Mouse (Mus musculus) monocyte, adult 5-6 weeks (primary cell): ENCODE data around the gene Ogn. TPM values are rescaled to one million over a fixed set of nuclear protein-coding genes. Genes with fewer than 3 reads are reported as not detected.
A peak's percentile ranks its signal among the peaks of the same experiment; 100 is the strongest.
"Not testable (repeated sequence)": the region's sequence is repeated elsewhere in the genome, so short reads cannot be mapped to it uniquely, and the experiment has no call there.

ENCODE experiments used
- ATAC-seq: fragments of 153-309, 156-312 bp; replicated peaks from 2 replicates; pipeline ENCODE4 v1.8.0; 2017; ENCODE audit warnings: mild to moderate bottlenecking; ENCODE audit not compliant: low TSS enrichment, insufficient number of reproducible peaks, severe bottlenecking, poor library complexity, low FRiP score
- total RNA-seq: library from RNA; stranded (forward); fragments of 200-1000, 200-491, 200-594 nt; gene quantifications from 3 replicates; pipeline ENCODE4 v1.2.3, GENCODE M21; 2017

The Ogn gene
- total RNA-seq = not detected in 3 replicates

DNA sequence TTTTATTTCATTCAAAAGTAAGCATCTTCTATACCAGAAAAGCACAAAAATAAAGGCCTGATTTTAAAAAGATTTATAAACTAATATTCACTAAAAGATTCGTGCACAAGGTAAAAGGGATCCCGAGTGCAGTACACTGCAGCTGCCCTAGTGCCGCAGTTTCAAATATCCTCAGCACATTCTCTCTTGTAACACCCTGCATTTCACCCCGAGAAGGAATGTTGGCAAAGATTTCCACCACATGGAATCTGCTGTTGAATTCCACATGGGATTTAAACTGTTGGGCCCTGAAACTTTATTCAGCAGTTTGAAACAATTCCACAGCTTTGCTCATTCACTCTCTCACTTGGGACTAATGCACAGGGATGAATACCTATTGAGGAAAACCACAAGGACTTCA lies at the start of gene Ogn:
Gene Ogn (plus strand): TSS at position 333 of the 400 bp plus-strand sequence.
- no peak for ATAC-seq

GRCm38 (mm10) chr13:49559185-49559584 lies 48.7 kb upstream of the Ogn start:
- no peak for ATAC-seq

GRCm38 (mm10) chr13:49560886-49561285 lies 47.0 kb upstream of the Ogn start:
- no peak for ATAC-seq

GRCm38 (mm10) chr13:49564347-49564746 lies 43.5 kb upstream of the Ogn start:
- ATAC-seq = no peak

- no peak for ATAC-seq
Observed at GRCm38 (mm10) chr13:49570371-49570770, 37.5 kb upstream of the Ogn start.

- ATAC-seq = no peak
Observed at GRCm38 (mm10) chr13:49571418-49571817, 36.4 kb upstream of the Ogn start.

GRCm38 (mm10) chr13:49581541-49582530 lies 26.0 kb upstream of the Ogn start, which contains the start of gene Omd:
Omd (plus strand) TSS chr13:49582462.
- ATAC-seq = no peak

GRCm38 (mm10) chr13:49583859-49584258 lies 24.0 kb upstream of the Ogn start:
- no peak for ATAC-seq

- no peak for ATAC-seq
Observed at GRCm38 (mm10) chr13:49584307-49585005, 23.4 kb upstream of the Ogn start.

DNA sequence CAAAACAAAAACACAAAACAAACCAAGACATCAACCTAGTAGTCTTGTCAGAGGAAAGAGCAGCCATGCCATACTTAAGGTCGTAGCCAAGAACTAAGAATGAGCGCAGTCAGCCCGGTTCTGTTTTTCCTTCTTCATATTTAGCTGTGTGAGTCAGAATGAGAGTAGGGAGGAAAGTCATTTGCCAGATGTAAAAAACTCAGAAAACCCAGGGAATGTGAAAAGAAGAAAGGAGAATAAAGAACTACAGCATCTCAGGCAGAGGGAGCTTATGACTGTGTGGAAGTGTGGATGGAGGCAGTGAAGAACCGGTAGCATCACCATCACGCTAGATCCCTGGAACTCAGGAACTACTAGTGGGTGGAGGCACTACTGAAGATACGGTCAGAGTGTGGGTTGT lies 21.8 kb upstream of the Ogn start:
- no peak for ATAC-seq

- ATAC-seq = not testable (repeated sequence)
Observed at GRCm38 (mm10) chr13:49602541-49602940, 5.3 kb upstream of the Ogn start.

DNA sequence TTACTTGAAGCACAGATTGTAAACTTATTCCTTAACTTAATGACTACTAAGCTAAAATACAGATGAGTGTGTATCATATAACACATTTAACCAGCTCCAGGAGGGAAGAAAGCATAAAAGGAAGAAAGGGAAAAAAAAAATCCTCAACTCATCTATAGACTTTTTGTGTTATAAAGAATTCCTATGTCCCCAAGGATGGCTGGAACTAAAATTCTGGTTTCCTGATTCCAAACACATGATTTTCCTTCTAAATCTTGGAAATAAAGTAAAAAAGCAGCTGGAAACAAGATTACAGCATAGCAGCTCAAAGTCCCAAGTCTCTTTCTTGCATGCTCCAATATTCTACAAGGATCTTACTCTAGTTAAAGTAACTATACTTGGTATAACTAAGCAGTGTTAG lies 4.2 kb upstream of the Ogn start:
- ATAC-seq = no peak

DNA sequence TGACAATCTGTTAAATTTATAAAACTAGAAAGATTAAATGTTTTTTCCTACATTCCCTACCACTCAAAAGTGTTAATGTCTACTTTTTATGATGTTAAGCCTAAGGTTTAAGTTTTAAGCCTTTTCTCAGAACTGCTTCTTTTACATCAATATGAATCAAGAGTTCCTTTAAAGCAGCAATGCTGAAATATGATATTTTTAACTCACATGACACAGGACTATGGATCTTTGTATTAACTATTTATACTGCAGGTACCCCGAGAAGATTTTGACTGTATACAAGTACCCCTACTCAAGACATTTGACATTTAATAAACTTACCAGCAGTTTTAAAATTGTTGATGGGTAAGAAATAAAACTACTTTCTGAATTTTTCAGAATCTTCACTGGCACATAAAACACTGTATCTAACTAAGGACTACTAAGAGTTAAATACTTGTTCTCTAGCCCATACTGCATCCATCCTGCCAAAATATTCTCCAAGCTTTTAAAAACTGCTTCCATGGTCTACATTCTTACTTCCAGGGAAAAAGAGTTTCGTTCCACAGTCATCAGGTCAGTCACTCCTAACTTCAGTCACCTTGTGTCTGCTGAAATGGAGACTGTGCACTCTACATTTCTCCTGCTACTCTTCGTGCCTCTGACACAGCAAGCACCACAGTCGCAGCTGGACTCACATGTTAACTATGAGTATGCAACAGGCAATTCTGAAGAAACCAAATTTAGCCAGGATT lies 910 bp downstream of the Ogn start:
- no peak for ATAC-seq

DNA sequence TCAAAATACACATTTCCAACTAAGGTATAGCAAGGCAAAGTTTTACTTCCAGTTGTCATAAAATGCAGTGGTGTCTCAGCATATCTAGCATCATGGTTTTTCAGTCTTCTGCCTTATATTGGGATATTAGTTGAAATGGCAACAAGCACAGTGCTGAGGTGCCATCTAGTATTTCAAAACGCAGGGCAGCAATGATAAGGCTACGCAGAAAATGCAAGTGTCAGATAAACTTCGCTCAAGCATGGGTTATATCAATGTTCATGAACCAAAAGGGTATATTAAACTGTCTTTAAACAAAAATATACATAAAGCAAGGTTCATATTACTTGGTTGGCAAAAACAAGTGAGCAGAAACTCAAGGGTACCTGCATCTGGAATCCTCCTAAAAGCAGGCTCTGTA lies 9.2 kb downstream of the Ogn start:
- ATAC-seq = no peak

- ATAC-seq = no peak
Observed at GRCm38 (mm10) chr13:49618365-49618764, 10.5 kb downstream of the Ogn start.

- no peak for ATAC-seq
Observed at GRCm38 (mm10) chr13:49623216-49623615, 15.4 kb downstream of the Ogn start.

- ATAC-seq = peak; percentile 59
Observed at GRCm38 (mm10) chr13:49628167-49628566, 20.3 kb downstream of the Ogn start.

- no peak for ATAC-seq
Observed at GRCm38 (mm10) chr13:49629076-49629475, 21.2 kb downstream of the Ogn start.

DNA sequence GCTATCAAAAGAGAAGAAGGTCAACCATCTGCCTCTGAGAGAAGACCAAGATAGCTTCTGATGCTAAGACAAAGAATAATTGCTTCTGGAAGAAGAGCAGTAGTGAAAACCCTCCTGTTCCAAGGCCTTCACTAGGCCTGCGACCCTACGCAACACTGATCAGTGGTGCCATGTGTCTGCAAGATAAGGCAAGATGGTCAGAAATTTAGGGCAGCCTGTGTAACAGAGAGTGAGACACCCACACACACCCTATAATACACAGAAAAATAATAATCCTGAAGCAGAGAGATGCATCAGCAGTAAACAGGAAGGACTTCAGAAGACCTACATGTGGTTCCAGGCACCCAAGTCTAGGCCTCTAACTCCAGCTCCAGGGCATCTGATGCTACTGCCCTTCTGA lies 32.1 kb downstream of the Ogn start:
- ATAC-seq = no peak
